Mouse (Mus musculus) monocyte, adult 2 months (primary cell): ENCODE measurements around the gene Arap1.

ENCODE experiments used
- DNase-seq, 2 experiments: peaks; one replicate each; pipeline ENCODE4 v3.0.0; 2022; ENCODE audit warnings: low spot score in 2 of 2, low read depth in 1 of 2

Gene Arap1

GRCm38 (mm10) chr7:101326006-101326405 lies 21.9 kb upstream of the Arap1 start:
- DNase-seq: no peak

DNA sequence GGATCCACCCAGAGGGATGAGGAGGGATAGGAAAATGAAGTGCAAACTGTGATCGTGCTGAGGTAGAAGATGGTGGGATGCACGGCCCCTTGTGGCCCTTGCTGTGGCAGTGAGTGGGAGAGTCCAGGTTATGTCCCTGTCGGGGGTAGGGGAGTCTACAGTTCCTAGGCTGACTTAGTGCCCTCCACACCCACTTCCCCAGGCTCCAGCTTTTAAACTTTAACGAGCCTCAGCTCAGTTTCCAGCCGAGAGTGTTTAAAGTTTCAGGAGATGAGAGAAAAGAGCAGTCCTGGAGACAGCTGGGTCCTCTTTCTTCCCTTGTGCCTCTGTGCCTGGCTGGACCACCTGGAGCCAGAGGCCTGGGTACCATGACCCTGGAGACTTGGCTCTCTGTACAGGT lies 20.6 kb upstream of the Arap1 start:
- no peak for DNase-seq

DNA sequence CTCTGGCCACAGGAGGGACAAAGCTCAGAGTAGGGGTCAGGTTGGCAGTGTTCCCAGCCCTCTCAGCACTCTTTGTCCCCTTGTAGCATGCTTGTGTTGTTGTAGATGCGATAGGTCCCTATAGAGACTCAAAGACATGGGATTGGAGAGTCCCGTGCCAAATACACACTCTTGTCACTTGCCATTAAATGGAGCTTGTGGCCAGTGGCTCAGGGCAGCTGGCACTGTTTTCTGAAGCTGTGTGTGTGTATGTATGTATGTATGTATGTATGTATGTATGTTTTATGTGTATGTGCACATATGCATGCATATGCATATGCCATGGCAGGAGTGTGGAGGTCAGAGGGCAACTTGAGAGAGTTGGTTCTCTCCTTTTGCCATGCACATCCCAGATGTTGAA lies 20.1 kb upstream of the Arap1 start:
- no peak for DNase-seq

GRCm38 (mm10) chr7:101328621-101329158 lies 19.2 kb upstream of the Arap1 start:
- no peak for DNase-seq

- no peak for DNase-seq
Measured at GRCm38 (mm10) chr7:101329606-101330005, 18.3 kb upstream of the Arap1 start.

GRCm38 (mm10) chr7:101330074-101330840 lies 17.6 kb upstream of the Arap1 start:
- no peak for DNase-seq

DNA sequence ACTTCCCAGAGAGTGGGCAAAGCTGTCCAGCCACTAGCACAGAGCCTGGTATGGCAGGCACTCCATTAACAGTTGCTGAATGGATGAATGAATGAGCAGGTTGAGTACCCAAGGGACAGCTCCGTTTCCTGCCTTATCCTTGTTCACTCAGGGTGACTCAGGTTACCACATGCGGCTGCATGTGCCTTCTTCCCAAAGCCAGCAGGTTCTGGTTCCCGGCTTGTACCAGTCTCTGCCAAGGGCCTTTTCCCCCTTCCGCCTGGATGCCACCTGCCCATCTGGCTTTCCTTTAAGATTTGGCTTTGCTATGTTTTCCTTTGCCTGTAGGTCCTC lies 17.1 kb upstream of the Arap1 start:
- DNase-seq: no peak

GRCm38 (mm10) chr7:101332045-101332831 lies 15.6 kb upstream of the Arap1 start:
- no peak for DNase-seq

GRCm38 (mm10) chr7:101335228-101335627 lies 12.6 kb upstream of the Arap1 start:
- DNase-seq: no peak

DNA sequence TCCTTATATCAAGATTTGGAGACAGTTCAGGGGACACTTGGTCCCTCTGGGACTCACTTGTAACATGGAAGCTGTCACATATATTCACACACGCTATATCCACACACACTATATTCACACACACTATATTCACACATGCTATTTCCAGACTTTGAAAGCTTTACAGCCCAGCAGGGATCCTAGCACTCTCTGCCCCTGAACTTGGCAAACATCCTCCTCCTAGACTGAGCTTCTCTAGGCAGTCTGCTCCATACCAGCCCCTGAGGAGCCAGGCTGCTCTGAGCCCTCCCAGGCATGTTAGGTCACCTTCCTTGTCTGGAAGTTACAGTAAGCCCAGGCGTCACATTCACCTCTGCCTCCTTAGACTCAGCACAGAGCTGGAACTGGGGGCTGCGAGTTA lies 11.2 kb upstream of the Arap1 start:
- DNase-seq: no peak

- DNase-seq: no peak
Measured at GRCm38 (mm10) chr7:101337401-101337800, 10.5 kb upstream of the Arap1 start.

- DNase-seq: no peak
Measured at GRCm38 (mm10) chr7:101341405-101341804, 6.5 kb upstream of the Arap1 start.

DNA sequence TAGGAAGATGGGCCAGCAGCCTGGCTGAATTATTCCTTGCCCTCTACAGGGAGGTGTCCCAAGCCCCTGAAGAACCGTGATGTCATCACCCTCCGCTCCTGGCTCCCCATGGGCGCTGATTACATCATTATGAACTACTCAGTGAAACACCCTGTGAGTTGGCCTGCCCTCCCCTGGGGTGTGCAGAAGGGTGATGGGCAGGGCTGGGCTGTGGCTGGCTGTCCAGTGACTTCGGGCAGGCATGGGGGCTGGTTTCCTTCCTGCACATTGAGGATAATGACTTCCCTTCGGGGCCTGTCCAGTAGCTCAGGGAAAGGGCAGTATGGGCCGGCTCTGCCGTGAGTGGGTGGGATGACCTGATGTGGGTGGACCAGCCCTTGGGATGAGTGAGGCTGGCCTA lies 4.7 kb upstream of the Arap1 start:
- DNase-seq: no peak

- DNase-seq: no peak
Measured at GRCm38 (mm10) chr7:101344892-101345291, 3.0 kb upstream of the Arap1 start.

- no peak for DNase-seq
Measured at GRCm38 (mm10) chr7:101346991-101347390, 876 bp upstream of the Arap1 start.

GRCm38 (mm10) chr7:101348312-101348711 lies 445 bp downstream of the Arap1 start:
- DNase-seq: no peak

DNA sequence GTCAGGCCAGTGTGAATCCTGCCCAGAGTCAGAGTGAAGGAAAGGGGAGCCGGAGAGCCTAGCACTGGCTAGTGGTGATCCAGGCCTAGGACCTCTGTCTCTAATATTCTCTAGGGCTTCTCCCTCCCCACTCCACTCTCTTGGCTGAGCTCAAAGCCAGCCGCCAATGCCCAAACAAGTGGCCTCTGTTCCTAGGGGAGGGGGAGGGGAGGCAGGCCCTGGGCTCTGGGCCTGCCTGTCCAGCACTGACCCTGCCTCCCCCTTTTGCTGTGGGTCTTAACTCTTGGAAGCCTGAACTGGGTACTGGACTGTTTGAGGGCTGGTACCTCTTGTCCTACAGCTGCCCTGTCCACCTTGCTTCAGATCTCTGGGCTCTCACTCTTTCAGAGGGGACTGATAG lies 2.0 kb downstream of the Arap1 start:
- DNase-seq: no peak

DNA sequence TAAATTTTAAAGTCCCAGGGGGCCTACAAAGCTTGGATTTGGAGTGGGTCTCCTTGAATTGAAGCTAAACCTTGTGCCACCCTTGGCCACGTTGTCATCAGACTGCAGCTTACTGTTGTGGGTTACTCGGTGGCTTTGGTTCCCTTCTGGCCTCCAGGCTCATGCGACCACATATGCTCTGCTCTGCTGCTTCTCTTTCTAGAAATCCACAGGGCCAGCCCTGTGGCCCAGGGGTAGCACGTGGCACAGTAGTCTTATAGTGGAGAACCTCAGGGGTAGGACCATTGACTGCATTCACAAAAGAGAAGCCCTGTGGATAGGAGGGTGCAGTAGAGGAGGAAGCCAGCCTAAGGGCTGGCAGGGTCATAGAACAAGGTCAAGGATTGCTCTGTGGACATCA lies 4.5 kb downstream of the Arap1 start:
- DNase-seq: peak in 1 of 2 experiments; percentile 19

DNA sequence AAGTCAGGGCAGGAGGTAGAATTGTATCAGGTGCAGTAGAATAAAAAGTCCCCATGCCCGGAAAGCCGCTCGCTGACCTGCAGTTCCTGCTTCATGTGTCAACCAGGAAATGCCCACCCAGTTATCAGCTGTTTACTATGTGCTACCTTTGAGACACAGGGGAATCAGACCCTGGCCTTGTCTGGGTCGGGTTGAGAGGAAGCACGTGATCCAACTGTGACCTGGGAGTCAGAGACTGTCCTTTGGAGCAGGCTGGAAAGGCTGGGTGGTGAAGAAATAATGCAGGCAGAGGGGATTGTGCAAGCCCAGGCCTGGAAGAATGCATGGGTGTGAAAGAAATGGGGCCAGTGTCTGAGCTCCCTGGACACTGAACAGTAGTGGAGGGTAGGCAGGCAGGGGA lies 6.6 kb downstream of the Arap1 start:
- no peak for DNase-seq

DNA sequence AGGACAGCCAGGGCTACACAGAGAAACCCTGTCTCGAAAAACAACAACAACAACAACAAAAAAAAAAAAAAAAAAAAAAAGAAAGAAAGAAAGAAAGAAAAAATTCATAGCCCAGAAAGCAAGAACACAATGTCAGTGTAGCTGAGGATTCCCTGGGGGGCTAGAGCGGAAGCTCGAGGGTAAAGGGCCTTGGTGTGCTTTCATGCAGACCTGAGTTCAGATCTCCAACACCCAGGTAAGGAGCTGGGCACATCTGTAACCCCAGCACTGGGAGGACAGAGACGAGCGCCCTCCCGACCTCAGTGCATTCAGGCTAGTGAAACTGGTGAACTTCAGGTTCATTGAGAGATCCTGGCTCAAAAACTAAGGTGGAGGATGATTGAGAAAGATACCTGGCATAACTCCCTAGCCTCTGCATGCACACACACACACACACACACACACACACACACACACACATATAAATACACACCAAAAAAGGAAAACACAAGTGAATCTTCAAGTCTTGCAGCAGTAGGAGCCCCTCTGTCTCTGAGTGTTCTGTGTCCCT lies 7.8 kb downstream of the Arap1 start:
- no peak for DNase-seq

GRCm38 (mm10) chr7:101356868-101357267 lies 9.0 kb downstream of the Arap1 start:
- no peak for DNase-seq

GRCm38 (mm10) chr7:101360406-101360805 lies 12.5 kb downstream of the Arap1 start:
- DNase-seq: no peak
